Mouse (Mus musculus) E14TG2a.4 (cell line): ENCODE measurements around the gene Ceacam16.

Experiments used
- CTCF ChIP-seq: conservative IDR thresholded peaks from 2 replicates; pipeline ENCODE4 v1.5.1; 2014; ENCODE audit warnings: low read length
- NANOG ChIP-seq: IDR thresholded peaks from 2 replicates; pipeline ENCODE4 v1.6.1; 2014; ENCODE audit warnings: borderline replicate concordance, low read length, mixed read lengths

GRCm38 (mm10) chr7:19818875-19819274, 42.2 kb downstream of the Ceacam16 start:
- TF ChIP-seq CTCF (no peak), NANOG (no peak)
